Mouse (Mus musculus) bone marrow macrophage, adult 2 months (primary cell): ENCODE data around the gene Lrr1.

Experiments
- CTCF ChIP-seq: IDR thresholded peaks from 2 replicates; pipeline ENCODE4 v1.5.1; 2012; ENCODE audit warnings: low read depth, mild to moderate bottlenecking, low read length, moderate library complexity
- POLR2A ChIP-seq: IDR thresholded peaks from 2 replicates; pipeline ENCODE4 v1.6.1; 2012; ENCODE audit warnings: mild to moderate bottlenecking, low read depth, low read length, borderline replicate concordance

- TF ChIP-seq POLR2A: no peak
- TF ChIP-seq CTCF: no peak
These were observed 21.4 kb upstream of the Lrr1 start for GRCm38 (mm10) chr12:69147166-69147735.
